Mouse (Mus musculus) erythroid progenitor cell, adult 5-6 weeks (primary cell): Measurements from ENCODE around the gene Pex11a. TPM values are rescaled to one million over a fixed set of nuclear protein-coding genes. Genes with fewer than 3 reads are reported as not detected.
A peak's percentile ranks its signal among the peaks of the same experiment; 100 is the strongest.
"Not testable (repeated sequence)": the region's sequence is repeated elsewhere in the genome, so short reads cannot be mapped to it uniquely, and the experiment has no call there.

Experiments used
- ATAC-seq: replicated peaks from 2 replicates; pipeline ENCODE4 v1.8.0; 2016; ENCODE audit warnings: moderate number of reproducible peaks, mild to moderate bottlenecking, moderate TSS enrichment, inconsistent platforms; ENCODE audit not compliant: poor library complexity, low FRiP score, severe bottlenecking
- total RNA-seq, 2 experiments: library from RNA; stranded (forward) in 1 of 2; stranded (reverse) in 1 of 2; fragments of 150-400 nt in 1 of 2; fragments of 186-747, 209-891 nt in 1 of 2; gene quantifications; 2 replicates each; pipeline versions ENCODE4 v1.2.3 to v1.2.4; 2015 to 2017; ENCODE audit warnings: low replicate concordance in 2 of 2

The Pex11a gene
- total RNA-seq (2015; ENCODE audit: low replicate concordance) (1.3 and 4.0 TPM in 2 replicates), total RNA-seq (2017; ENCODE audit: low replicate concordance) (not detected in 2 replicates)

- peak; percentile 66 for ATAC-seq
Observed at GRCm38 (mm10) chr7:79742659-79743536, at the start of gene Pex11a, which contains the start of gene Wdr93. Gene Pex11a (minus strand): TSS chr7:79743131. Gene Wdr93 (plus strand): TSS chr7:79743163.

- not testable (repeated sequence) for ATAC-seq
Observed at GRCm38 (mm10) chr7:79789812-79790211, 46.9 kb upstream of the Pex11a start.

GRCm38 (mm10) chr7:79786295-79786694 is 43.4 kb upstream of the Pex11a start:
- ATAC-seq, result peak; percentile 66; the same call in 1 of the 2 replicates

- no peak for ATAC-seq
Observed at GRCm38 (mm10) chr7:79782516-79782855, 39.6 kb upstream of the Pex11a start.

- ATAC-seq, result no peak
Observed at GRCm38 (mm10) chr7:79781826-79782515, 39.0 kb upstream of the Pex11a start.

GRCm38 (mm10) chr7:79780647-79781626 is 38.0 kb upstream of the Pex11a start:
- 0 out of 2 replicates have a peak, but pooled peaks have one; percentile 62 for ATAC-seq

- no peak for ATAC-seq
Observed at GRCm38 (mm10) chr7:79771561-79772512, 28.9 kb upstream of the Pex11a start.

- ATAC-seq, result no peak
Observed at GRCm38 (mm10) chr7:79769664-79770063, 26.7 kb upstream of the Pex11a start.

- ATAC-seq, result no peak
Observed at GRCm38 (mm10) chr7:79765991-79766390, 23.1 kb upstream of the Pex11a start.

- no peak for ATAC-seq
Observed at GRCm38 (mm10) chr7:79762106-79762505, 19.2 kb upstream of the Pex11a start.

GRCm38 (mm10) chr7:79761124-79761876 is 18.4 kb upstream of the Pex11a start:
- ATAC-seq, result no peak

- no peak for ATAC-seq
Observed at GRCm38 (mm10) chr7:79759766-79760165, 16.8 kb upstream of the Pex11a start.

- ATAC-seq, result no peak
Observed at GRCm38 (mm10) chr7:79758176-79758575, 15.2 kb upstream of the Pex11a start.

- no peak for ATAC-seq
Observed at GRCm38 (mm10) chr7:79756334-79756733, 13.4 kb upstream of the Pex11a start.

GRCm38 (mm10) chr7:79749511-79749910 is 6.6 kb upstream of the Pex11a start:
- ATAC-seq, result no peak

- no peak for ATAC-seq
Observed at GRCm38 (mm10) chr7:79747659-79748058, 4.7 kb upstream of the Pex11a start.

GRCm38 (mm10) chr7:79744585-79744984 is 1.7 kb upstream of the Pex11a start:
- ATAC-seq, result no peak

GRCm38 (mm10) chr7:79744051-79744450 is 1.1 kb upstream of the Pex11a start:
- ATAC-seq, result no peak
